Mouse (Mus musculus) frontal cortex, postnatal 25 days (tissue): ENCODE measurements around the gene Gm21876.
"Not testable (repeated sequence)": the region's sequence is repeated elsewhere in the genome, so short reads cannot be mapped to it uniquely, and the experiment has no call there.

Experiments used
- DNase-seq, 2 experiments: peaks; one replicate each; pipeline ENCODE4 v3.0.0; 2022; ENCODE audit warnings: low spot score in 2 of 2

Gm21876 gene

DNA sequence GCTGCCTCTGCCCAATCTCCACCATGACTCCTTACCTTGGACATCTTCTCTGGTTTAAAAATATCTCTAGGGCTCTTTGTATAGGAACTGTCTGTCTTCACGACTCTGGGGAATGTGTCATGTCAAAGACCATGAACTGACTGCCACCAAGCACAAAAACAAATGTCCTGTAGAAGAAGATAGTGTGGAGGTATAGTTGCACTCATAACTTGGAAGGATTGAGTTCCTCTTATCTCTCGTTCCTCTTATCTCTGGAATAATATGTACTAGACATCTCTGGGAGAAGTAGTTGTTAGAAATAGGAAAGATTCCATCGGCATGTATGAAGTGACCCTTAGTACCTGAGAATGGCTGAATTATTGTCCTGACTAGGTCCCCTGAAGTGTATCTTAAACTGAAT, at the start of gene Gm21876:
TSS of gene Gm21876 (minus strand) at position 101 of the 400 bp plus-strand sequence.
- DNase-seq, result no peak

- DNase-seq, result no peak
Observed at GRCm38 (mm10) chrX:21220422-21220821, 45.0 kb upstream of the Gm21876 start.

- DNase-seq, result not testable (repeated sequence)
Observed at GRCm38 (mm10) chrX:21146675-21147074, 28.8 kb downstream of the Gm21876 start.
